Mouse (Mus musculus) left cerebral cortex, adult 11 months (tissue): ENCODE results near the gene Reps1.
A peak's percentile ranks its signal among the peaks of the same experiment; 100 is the strongest.

Experiments
- DNase-seq: peaks from one replicate; pipeline ENCODE4 v3.0.0; 2022; ENCODE audit warnings: low spot score

Gene Reps1

DNA sequence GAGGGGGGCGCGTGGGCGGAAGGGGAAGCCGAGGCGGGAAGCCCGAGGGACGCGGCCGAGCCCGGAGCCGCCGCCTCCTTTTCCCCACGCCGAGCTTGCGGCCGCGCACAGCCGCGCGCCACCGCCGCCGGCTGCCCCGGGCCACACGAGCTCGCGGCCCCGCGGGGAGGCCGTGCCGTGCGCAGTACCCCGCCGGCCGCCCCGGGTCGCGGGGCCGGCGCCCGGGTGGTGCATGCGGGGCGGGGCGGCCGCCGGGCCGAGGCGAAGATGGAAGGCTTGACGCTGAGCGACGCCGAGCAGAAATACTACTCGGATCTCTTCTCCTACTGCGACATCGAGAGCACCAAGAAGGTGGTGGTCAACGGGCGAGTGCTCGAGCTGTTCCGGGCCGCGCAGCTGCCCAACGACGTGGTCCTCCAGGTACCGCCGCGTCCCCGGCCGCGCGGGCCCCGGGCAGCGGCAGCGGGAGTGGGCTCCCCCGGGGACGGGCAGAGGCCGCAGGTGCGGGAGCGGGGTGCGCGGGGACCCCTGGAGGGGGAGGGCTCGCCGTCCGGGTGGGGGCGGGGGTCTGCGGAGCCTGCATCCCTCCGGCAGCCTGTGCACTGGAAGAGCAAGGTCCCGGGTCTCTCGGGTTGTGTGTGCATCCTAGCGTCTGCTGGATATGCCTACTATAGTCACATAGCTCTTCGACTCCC is at the start of gene Reps1:
Gene Reps1 (plus strand): TSS at position 166 of the 695 bp plus-strand sequence.
- DNase-seq, result no peak

DNA sequence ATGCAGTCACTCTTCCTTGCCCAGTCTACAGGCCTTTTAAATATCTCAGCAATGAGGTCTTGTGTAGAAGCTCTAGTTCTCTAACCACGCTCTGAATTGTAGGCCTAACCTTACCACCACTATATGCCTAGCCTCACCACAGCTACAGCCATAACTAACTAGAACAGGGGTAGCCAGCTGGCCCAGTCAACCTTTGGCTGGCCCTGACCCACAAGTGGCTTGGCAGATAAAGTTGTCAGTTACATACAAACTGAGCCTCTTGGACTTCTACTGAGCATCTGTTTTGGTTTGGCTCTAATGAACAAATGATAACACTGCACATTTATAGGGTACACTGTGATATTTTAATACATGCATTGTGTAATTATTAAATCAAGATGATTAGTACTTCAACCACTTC is 48.9 kb upstream of the Reps1 start:
- no peak for DNase-seq

DNA sequence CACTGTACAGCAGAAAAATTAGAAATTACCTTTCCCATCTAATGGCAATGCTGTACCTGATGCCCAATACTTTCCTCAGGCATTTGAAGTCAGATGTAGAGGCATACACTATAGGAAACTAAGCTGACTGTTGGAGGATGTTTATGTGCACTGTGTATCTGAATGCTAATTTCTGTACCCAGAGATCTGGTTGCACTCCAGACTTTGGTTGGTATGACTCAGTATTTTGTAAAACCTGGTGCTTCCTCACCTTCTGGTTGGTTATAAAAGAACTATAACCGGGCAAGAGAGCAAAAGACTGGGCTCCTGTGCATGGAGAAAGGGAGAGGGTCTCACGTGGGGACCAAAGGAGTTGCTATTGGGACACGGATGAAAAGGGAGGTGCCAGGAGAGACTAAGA is 48.4 kb upstream of the Reps1 start:
- no peak for DNase-seq

DNA sequence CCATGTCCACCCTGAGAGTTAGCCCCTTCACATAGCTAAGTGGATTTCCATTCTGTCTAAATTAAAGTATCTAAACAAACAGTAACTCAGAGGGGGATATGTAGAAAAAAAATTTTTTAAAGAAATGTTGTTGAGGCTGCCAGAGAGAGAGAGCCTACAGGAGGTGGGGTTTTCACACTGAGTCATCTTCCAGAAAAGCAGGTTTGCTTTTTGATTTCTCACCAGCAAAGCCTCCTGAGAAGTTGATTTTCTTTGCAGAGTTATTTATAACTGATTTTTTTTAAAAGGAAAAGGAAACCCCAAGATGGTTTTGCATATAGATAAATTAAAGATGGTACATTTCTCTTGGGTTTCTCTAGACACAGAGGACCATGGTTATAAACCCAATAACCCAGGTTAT is 47.5 kb upstream of the Reps1 start:
- DNase-seq, result no peak

DNA sequence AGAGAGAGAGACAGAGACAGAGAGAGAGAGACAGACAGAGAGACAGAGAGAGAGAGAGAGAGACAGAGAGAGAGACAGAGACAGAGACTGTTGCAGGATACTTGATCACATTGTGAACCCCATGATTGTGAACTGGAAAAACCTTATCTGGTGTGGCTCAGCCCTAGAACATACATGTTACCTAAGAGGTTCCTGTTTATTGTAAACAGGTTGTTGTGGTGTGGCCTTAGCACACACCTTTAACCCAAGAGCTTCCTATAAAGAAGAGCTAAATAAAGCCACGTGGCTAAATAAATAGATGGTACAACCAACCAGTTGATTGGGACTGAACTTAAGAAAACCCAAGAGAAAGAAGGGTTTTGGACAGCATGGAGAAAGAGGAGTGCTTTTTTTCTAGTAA is 45.9 kb upstream of the Reps1 start:
- DNase-seq, result no peak

DNA sequence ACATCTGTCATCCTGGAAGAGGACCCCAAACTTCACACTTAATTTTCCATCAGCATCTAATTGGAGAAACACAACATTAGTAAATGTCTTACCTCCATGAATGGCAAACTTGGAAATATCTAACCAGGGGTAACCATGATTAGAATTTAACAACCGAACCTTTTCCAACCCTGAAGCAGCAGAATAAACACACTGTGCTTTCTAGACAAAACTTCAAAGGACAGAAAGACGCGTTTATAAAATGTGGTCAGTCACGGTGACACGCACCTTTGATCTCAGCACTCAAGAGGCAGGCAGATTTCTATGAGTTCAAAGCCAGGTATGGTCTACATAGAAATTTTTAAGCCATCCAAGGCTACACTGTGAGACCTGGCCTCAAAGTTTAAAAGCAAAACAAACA is 43.9 kb upstream of the Reps1 start:
- no peak for DNase-seq

DNA sequence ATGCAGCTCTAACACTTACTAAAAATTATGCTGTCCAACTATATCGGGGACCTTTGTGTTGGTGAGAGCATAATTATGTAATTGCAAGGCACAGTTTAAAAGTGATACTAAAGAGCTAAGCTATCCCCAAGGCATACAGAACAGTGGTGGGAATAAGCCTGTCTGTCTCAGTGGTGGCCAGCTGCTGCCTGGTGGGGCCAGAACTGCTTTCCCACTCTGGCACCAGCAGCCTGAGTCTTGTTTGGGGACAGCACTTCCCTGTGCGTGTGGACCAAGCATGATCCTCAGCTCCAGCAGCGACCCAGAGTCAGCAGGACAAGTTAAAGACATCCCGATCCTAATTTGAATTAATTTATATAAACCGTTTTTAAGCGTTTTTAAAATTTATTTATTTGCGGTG is 35.2 kb upstream of the Reps1 start:
- no peak for DNase-seq

DNA sequence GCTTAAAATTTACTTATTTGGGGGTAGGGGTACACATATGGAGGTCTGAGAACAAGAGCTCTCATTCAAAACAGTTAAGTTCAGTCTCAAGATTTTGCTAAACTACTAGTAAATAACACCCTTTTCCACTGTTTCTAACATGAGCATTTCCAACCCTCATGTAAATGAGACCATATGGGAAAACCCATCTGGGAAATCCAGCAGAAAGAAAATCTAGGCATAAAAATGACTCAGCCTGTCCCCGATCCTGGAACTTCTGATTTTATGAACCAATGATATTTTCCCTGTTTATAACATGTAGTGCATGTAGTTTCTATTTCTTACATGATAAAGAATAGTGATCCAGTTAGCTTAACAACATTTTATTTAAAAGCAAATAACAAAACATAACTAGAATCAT is 34.8 kb upstream of the Reps1 start:
- no peak for DNase-seq

DNA sequence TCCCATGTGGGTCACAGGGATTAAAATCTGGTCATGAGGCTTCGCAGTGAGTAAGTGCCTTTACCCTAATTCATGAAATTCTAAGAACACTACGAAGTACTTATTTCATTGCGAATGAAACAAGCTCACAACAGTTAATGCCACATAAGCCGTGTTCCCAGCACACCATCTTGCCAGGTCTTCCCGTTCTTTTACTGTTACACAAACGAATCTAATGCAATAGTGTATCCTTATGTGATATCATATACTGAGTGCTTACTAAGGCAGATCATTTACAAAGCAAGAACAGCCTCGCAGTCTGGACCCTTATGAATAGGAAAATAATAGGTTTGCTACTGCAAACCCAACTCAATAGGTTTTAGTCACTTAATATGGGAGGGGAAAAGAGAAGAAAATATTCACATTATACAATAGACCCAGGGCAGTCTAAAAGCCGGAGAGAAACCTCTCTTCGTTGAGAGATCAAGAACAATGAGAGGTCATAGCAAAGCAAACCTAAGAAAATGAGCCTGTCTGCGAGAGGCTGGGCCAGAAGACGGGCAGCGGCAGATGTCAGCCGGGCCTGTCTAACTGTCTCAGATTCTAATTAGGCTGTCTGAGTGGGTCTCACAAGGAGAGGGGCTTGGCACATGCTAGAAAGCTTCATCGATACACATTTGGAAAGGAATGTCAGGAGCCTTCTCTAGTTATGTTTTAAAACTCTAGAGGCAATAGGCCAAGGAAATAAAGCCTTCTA is 33.9 kb upstream of the Reps1 start:
- DNase-seq, result no peak

DNA sequence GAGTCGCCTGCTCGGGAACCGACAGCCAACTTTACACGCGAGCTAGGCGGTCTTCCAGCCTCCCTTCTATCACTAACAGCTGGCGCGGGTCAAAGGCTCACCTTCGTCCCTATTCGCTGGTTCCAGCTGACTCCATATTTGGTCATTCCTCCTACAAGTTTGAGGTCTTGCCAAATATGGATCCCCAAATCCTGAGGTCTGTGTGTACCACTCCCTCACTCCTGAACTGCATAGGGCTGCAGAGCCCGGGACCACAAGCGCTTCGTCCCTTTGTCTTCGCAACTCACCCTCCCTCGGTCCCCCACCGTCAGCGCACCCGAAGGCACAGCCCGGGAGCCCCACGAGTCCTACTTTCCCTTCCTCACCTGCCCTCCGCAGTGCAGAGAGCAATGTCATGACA is 33.3 kb upstream of the Reps1 start:
- peak; percentile 18 for DNase-seq

DNA sequence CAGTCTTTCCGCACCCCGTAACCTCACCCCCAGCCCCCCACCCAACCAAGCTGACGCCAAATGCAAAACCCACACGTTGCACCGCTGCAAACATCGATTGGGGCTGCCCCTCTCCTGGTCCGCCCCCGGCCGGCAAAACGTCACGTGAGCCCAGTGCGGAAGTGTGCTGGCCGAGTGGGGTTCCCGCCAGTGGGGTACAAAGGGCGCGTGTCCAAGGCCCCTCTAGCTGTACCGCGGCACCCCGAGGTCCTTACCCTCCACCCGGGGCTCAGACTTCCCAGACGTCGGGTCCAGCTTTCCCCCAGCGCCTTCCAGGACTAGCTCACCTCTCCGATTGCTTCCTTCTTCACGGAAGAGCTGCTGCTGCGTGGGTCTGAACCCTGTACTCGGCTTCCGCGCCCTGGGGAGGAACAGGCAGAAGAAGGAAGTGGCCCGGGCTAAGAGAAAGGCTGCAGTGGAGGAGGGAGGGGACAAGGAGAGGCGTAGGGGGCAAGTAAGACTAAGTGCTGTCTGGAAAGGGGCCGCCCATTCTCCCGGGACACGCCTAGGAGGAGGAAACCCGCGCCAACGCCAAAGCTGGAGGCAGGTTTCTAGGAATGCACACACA is 32.8 kb upstream of the Reps1 start, which contains the start of gene Abracl:
Gene Abracl (minus strand): TSS at position 548 of the 607 bp plus-strand sequence.
- DNase-seq, result peak; percentile 29

DNA sequence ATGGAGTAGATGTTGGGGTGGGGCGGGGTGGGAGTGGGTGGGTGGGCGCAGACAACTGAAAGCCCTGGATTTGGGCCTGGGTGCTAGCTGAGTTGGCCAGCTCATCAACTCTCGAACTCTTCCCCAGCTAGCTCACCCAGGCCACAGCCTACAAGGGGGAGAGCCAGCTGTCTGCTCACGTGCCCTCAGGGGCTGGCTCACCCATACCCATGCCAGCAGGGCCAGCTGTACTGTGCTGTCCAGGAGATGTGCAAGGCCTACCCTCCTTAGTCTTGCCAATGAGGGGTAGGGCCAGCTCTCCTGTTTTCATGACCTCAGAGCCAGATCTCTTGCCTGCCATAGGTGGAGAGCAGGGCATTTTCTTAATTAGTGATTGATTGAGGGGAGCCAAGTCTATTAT is 21.3 kb upstream of the Reps1 start:
- DNase-seq, result no peak

DNA sequence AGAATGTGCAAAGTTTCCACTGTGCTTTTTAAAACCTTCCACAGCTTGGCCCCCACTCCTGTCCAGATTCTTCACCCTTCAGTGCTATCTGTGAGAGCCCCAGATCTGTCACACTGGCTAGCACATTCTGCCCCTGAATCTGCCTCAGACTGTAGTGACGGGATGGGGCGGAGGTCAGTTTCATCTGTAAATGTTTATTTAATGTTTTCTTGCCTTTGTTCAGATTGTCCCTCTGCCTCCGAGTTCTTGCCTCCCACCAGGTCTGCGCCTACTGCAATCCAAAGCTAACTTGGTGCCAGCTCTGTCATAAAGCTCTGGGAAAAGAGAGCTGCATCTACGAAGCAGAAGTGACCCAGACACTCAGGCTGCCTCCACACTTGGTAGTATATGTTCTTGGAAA is 18.8 kb upstream of the Reps1 start:
- DNase-seq, result no peak

DNA sequence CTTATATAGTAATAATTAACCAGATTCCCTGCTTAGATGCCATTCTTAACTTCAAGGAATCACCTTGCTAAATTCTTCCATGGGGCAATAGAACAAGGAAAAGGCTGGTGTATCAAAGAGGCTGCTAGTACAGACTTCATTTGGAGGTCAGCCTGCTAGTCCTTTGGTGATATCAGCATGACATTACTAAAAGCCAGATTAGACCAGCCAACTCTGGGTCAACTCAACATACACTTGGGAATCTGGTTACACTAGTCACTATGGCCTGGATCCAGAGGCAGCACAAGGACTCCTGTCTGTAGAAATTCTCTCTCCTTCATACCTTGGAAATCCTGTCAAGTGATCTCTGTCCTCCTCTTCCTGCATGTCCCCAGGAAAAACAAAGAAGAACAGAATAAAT is 9.3 kb upstream of the Reps1 start:
- no peak for DNase-seq

DNA sequence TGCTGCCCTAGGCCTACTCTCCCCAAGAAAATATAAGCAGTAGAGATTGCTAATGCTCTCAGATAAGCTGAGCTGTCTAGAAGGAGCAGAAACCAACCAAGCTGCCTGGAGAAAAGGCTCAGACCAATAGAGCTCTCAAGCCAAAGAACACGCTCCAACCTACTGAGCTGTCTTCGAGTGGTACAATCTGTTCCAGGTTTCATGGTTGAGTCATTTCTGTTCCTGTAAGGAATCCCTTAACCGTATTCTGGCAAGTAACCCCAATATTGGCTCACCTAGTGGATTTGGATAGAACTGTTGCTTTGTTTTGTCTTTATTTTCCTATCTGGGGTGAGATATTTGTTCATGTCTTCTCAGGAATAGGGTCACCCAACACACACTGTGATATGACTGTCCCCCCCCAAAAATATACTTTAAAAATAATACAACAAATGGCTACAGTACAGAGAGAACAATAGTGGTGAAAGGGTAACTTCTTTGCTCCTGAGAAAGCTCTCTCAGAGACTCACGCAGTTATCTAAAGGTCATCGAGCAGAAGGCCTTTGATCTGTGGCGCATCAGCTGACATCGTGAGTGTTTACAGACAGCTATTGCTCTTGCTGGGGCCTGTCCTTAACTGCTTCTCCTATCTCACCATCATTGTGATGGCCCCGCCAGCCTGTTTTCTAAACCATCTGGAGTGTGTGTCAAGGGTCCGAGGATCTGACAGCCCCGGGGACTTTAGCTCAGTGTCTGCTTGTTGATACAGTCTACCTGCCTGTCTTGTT is 8.1 kb upstream of the Reps1 start:
- DNase-seq, result no peak

DNA sequence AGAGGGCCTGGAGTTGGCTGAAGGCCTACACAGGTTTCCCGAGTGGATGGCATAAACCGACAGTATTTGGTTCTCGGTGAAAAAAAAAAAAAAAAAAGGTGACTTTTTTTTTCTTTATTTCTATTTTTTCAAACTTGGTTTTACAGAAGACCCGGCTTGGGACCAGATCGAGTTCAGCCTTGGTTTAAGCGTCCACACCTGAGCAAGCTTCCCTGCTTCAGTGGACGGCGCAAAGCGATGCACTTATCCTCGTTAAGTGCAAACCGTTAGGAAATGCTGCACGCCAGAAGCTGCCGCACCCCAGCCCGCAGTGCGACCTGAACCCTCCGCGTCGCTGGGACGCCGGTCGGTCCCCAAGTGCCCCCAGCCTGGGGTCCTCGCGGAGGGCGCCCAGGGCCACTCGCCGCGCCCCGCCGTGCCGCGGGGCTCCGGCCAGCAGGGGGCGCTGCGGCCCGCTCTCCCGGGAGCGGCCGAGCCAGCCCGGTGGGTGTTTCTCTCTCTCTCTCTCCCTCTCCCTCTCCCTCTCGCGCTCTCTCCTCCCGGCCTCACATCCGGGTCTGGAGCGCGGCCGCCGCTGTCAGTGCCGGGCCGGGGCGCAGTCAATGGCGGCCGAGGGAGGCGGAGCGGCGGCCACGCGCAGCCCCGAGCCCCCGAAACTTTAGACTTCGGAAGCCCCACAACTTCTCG is 509 bp upstream of the Reps1 start:
- peak; percentile 80 for DNase-seq

DNA sequence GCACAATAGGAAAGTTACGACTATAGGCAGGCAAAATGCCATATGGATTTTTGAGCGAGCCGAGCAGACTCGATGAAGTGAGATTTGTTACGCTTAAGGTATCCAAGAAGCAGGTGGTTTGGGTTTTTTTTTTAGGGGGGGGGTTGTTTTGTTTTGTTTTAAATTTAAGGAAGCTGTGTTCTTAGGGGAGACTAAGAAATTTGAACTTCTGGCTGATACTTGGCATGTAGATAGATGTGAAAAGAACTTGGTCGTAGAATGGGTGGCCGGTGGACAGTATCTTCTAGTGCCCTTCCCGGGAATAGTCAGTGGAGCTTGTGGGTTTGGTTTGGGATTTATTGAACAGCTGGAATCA is 707 bp downstream of the Reps1 start:
- no peak for DNase-seq

DNA sequence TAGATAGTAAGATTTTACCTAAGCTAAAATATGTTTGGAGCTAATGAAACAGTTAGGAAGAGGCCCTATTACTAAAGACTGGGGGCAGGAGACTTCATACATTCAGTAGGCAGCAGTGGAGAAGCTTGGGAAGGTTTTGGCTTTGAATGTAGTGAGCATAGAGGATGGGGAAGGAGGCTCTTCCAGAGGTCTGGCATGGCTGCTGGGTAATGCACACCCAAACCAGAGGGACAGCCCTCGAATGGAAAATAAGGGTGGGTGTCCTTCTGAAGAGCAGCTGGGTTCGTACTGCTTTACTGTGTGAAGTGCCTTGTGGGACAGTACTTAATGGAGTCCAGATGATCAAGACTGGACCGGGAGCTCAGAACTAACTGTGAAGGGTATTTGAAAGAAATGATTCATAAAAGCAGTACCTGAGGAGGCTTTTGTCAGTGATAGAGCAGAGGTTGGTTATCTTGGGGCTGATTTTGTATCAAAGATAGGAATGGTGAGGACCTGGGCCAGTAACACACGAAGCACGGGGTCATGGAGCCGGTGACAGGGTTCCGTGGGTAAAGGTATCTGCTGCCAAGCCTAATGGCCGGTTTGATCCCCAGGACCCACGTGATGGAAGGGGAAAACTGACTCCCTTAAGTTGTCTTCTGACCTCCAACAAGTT is 3.1 kb downstream of the Reps1 start:
- no peak for DNase-seq

DNA sequence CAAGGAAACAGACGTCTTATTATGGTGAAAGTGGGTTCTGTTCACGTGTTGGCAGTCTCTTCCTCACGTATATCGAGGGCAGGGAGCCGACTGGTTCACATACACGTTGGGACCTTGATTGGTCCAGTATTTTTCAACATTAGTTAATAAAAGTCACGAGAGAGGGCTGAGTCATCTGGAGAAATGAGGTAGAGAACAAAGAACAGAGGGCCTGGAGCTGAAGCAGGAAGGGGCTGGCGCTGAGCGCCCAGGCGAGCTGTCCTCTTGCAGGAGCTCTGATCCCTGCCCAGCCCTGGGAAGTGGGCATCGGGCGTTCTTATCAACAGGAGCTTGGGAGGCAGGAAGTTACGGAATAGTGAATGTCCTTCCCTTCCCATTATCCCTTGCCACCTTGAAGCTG is 4.1 kb downstream of the Reps1 start:
- DNase-seq, result no peak

DNA sequence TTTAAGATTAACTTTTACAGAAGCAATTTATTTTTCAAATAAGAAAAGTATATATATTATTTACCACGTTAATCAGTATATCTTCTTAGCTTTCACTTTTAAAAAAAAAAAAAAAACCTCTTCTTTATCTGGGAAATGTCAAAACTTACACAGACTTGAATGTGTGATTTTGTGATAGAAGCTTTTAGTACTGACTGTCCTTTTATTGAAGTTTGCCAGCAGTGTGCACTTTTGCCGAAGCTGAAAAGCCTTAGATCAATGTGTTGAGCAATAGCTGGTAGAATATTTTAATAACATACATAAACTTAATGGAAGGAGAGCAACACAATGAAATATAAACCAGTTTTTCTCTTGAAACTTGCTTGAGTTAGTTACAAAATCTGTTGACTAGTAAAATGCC is 5.1 kb downstream of the Reps1 start:
- no peak for DNase-seq

DNA sequence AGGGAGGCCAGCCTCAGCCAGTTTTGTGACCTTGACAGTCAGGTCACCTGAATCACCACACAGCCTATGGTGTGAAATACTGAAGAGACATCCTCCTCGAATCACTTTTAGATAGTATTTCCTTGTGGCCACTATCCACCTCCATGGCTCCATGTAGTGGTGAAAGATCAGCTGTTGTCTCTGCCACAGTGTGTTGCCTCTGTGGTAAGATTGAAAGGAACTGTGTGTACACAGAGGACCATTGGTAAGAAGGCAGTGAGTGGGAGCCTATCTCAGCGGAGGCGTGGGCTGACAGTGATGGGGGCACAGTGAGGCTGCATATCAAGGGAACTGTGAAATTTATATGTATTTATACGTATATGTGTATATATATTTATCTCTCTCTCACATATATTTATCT is 5.9 kb downstream of the Reps1 start:
- no peak for DNase-seq
